Mouse (Mus musculus): ENCODE results near the gene Zfp385a.

The Zfp385a gene

GRCm38 (mm10) chr15:103305792-103306645 lies 33.9 kb downstream of the Zfp385a start:
- DNase-seq: peak; percentile 40 to 47

- peak; percentile 99 for DNase-seq
These were observed 34.7 kb downstream of the Zfp385a start for GRCm38 (mm10) chr15:103305070-103305678.

DNA sequence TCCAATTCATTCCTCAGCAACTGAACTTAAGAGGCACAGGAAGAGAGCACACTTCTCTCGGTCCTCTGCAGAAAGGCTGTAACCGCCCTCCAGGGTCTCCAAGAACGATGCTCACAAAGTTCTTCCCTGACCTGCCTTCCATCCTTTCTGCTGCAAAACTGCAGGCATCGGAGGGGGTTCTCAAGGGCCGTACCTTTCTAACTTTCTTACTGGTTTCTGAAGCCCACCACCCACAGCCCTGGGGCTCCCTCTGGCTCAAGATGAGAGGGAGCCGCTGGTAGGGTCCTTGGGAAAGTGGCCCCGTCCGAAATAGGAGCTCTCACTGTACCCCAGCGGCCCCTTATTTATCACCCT lies 35.3 kb downstream of the Zfp385a start:
- peak in 1 of 2 experiments; percentile 37 for DNase-seq

DNA sequence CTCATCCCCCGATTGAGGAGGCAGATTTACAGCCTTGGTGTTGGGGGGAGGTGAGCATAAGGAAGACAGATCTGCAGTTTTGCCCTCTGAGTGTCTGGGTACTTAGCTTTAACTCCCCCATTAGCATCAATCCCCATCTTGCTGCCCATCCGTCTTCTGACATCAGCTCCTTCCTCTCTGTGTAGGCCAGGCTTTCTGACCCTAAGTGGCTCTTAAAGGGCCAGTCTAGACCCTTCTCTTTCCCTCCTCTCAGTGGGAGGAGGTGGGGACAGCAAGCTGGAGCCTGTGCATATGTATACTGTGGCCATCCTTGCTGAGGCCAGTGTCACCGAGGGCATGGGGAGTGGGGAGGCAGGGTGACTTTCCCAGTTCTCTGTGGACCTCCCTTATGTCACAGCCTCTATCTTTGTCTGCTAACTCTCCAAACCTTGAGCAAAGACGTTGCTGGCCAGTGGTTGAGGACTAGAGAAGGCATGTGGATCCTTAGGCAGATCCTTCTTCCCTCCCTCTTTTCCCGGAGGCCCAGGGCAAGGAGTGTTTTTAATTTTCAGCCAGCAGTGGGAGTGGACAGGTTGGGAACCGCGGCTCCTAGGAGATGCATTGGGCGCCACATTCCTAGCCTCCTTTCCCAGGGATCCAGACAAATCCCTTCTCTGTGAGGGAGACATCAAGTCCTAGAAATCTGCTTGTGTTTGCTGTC lies 35.8 kb downstream of the Zfp385a start:
- DNase-seq: no peak

- peak in 1 of 2 experiments; percentile 38 for DNase-seq
These were observed 37.4 kb downstream of the Zfp385a start for GRCm38 (mm10) chr15:103302341-103303021.

GRCm38 (mm10) chr15:103301547-103302340 lies 38.1 kb downstream of the Zfp385a start:
- peak in 1 of 2 experiments; percentile 33 for DNase-seq

- DNase-seq: no peak
These were observed 38.8 kb downstream of the Zfp385a start for GRCm38 (mm10) chr15:103301046-103301445.

- DNase-seq: no peak
These were observed 39.3 kb downstream of the Zfp385a start for GRCm38 (mm10) chr15:103300560-103300959.

GRCm38 (mm10) chr15:103300067-103300471 lies 39.8 kb downstream of the Zfp385a start:
- DNase-seq: peak; percentile 38 to 66

DNA sequence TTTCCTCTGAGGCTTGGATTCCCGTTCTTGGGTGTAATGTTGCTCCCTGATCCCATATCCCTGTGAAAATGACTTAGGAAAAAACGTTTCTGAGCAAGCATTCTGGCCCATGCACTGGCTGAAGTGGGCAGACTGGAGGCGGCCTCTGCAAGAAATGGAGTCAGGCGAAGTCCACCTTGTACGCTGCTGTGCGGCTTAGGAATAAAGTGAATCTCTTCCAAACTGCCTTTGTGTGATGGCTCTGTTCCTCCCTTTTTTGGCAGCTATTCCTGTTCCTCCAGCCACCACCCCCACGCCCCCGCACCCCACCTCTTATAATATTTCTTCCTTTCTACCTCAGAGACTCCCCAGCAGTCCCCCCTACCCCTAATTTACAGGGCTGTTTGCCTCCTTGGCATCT lies 40.2 kb downstream of the Zfp385a start:
- DNase-seq: no peak

DNA sequence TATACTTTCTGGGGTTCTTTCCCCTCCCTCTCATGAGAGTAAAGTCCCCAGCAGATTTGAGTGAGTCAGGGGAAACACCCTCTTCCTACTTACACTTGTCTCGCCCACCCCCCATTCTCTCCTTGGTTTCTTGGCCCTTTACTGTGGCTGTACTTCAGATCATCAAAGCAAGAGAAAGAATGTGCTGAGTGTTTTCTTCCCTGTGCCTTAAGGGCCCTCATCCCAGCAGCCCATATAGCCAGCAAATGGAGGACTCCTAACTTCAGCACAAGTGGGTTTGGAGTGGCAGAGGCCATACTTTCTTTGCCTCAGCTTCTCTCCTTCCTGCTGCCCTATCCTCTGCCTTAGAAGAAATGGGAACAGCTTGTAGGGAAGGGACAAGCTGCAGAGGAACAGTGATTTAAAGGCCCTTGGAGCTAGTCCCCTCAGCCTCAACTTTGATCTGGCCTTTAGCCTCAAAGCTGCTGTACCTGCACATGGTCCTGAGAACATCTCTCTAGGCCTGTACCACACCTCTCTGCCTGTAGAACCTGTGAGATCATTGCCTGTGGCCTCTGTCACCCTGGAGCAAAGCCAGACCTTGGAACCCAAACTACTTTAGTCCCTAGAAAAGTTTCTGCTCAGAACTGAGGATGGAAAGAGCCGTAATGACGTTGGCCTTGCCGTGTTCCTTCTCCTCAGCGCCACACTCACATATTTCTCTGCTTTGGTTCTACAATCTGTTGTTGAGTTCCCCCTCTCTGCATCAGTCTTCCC lies 40.9 kb downstream of the Zfp385a start:
- no peak for DNase-seq

DNA sequence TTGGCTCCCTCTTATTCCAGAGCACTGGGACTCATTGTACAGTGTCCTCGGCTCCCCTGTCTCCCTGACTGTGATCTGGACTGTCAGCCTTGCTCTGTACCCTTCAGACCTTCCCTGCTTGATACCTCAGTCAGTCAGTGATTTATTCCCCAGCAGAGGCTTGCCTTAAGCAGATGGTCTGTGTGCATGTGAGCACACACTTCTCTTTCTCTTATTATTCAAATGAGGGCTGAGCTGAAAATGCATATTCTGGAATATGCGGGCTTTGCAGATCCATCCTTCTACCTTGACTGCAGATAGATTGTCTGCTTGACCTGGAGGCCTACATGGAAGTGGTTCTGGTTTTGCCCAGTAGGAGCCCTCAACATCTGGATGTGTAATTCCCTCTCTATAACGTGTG lies 41.9 kb downstream of the Zfp385a start:
- DNase-seq: no peak

GRCm38 (mm10) chr15:103297313-103297712 lies 42.6 kb downstream of the Zfp385a start:
- DNase-seq: no peak

- no peak for DNase-seq
These were observed 44.0 kb downstream of the Zfp385a start for GRCm38 (mm10) chr15:103295851-103296250.

DNA sequence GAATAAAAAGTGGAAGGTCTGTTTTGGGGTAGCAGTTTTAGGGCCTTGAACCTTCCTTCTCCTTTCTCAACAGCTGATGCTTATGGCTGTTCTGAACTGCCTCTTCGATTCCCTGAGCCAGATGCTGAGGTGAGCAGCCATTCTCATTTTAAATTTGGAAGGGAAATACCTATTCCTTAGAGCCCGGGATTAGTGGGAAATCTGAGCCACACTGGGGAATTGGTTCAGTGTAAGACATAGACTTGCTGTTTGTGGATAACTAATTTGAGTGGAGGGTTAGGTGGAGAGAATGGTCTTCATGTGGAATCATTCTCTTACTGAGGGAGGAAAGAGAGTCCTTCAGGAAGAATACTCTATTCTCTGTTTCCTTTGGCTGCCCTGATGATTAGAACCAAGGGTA lies 45.2 kb downstream of the Zfp385a start:
- DNase-seq: no peak

DNA sequence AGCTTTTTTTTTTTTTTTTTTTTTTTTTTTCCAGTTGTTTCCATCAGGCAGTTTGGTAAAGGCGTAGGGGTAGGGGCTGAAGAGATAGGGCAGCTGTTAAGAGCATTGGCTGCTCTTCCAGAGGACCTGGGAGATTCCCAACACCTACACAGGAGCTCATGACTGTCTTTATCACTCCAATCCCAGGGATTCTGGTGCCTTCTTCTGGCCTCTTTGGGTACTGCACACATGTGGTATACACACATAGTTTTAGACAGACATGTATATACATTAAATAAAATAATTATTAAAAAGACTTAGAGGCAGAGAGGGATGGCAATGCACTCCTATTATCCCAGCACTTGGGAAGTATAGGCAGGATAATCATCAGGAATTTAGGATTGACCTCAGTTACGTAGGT lies 46.5 kb downstream of the Zfp385a start:
- no peak for DNase-seq

DNA sequence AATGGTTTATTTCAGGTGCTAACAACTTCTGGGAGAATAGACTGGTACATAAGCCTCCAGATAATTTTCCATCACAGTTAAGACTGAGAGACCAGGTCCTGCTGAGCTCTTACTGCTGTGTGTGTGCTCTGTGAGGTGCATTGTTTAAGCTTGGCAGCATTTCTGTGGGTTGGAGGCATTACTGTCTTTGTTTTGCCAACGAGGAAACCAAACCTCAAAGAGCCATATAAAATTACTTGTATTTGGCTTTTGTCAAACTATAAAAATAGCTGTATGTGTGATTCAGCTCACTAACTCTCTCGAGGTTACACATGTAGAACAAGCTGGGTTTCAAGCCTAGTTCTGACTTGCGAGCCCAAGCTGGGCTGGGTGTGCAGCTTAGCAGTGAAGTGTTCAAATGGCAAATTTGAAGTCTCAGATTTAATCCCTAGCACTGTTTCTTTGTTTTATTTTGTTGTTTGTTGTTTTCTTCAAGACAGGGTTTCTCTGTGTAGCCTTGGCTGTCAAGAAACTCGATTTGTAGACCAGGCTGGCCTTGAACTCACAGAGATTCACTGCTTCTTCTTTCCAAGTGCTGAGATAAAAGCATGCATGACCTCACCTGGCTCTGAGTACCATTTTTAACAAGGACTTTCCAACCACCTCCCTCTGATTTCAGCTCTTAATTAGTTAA lies 47.1 kb downstream of the Zfp385a start:
- no peak for DNase-seq

GRCm38 (mm10) chr15:103290843-103291242 lies 49.0 kb downstream of the Zfp385a start:
- DNase-seq: no peak

DNA sequence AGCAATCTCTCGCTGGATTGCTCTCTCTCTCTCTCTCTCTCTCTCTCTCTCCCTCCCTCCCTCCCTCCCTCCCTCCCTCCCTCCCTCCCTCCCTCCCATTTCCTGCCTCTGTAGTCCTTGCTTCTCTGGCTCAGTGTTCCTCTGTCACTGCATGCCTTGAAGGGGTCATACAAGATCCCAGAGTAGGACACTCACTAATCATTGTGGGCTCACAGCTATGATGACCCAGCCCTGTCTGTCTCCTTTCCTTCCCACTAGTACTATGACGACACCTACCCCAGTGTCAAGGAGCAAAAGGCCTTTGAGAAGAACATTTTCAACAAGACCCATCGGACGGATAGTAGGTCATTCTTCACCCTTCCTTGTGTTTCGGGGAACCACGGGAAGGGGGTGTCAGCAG lies 49.5 kb downstream of the Zfp385a start:
- DNase-seq: peak in 1 of 2 experiments; percentile 49

GRCm38 (mm10) chr15:103289600-103289999 lies 50.3 kb downstream of the Zfp385a start:
- no peak for DNase-seq
